Mouse (Mus musculus): ENCODE data around the gene Zfp568.
"Not testable (repeated sequence)": the region's sequence is repeated elsewhere in the genome, so short reads cannot be mapped to it uniquely, and the experiment has no call there.

Gene Zfp568
- long read RNA-seq, experiment 1, partial matches to known transcripts = 0 of 1 reads
- long read RNA-seq, experiment 1, other reads (novel, unspliced or antisense) = 1 of 1 reads
- long read RNA-seq, experiment 2, partial matches to known transcripts = 1 of 2 reads
- long read RNA-seq, experiment 2, other reads (novel, unspliced or antisense) = 1 of 2 reads

DNA sequence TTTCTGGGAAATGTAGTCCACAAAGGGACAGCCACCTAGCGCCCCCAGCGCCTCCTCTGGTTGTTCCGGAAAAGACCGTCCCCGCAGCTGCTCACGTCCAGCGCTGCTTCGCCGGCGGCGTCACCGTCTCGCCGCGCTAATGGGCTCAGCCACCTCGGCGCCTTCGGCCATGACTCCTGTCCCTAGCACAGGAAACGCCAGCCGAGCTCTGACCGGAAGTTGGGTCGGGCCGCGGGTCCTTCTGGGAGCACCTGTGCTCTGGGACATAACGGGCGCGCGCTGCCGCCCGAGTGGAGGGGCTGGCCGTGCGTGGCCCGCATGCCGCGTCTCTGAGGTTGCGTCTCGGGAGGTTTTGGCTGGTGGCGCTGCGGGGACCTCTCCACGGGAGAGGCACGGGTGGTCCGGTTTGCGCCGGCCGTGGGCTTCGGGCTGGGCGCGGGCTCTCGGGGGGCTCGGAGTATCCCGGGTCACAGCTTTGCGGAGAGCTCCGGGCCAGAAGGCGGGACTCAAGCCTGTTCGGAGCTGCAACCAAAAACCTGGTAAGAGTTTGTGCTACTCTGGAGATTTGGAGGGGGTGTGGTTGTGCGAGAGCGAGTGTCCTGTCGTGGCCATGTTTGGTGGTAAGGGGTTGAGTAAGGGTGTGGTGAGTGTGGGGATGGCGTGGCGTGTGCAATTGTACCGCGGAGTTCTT is at the start of gene Zfp568:
Gene Zfp568, plus strand, starts transcription at position 266 of the 691 bp plus-strand sequence.
- intact Hi-C loops (cut with DNase I) = no loop called here

GRCm38 (mm10) chr7:29938856-29939255 is 44.9 kb upstream of the Zfp568 start:
- intact Hi-C loops (cut with DNase I) = no loop called here

DNA sequence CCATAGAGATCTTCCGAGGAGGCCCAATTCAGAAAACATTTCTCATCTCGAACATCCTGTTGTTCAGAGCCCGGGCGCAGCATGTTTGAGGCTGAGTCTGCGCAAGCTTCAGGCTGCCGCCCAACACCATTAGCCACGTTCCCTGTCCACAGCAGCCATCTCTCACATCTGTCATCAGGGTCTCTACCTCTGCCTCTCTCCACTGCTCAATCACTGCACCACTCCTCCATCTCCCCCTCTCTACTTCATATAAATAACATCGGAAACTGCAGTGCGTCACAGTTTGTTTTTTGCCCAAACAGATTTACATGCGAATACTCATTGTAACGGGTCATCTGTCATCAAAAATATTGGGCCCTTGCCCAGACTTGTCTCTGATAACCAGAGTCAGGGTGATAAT is 42.7 kb upstream of the Zfp568 start:
- intact Hi-C loops (cut with DNase I) = no loop called here

DNA sequence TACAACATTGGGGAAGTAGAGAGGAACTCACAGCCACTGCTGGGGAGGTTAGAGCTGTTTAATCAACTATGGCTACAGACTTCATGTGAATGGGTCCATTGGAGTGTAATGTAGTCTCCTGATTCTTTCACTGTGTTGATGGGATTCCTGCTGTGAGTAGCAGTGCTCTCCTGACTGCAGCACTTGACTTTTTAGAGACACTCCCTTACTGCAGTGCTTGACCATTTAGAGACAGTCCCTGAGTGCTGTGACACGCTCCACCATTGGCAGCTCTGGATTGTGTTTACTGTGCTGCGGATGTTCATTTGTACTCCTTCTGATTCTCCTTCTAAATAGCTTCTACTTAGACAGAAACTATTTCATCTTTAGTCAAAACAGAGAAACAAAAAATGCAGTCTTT is 41.0 kb upstream of the Zfp568 start:
- intact Hi-C loops (cut with DNase I) = no loop called here

DNA sequence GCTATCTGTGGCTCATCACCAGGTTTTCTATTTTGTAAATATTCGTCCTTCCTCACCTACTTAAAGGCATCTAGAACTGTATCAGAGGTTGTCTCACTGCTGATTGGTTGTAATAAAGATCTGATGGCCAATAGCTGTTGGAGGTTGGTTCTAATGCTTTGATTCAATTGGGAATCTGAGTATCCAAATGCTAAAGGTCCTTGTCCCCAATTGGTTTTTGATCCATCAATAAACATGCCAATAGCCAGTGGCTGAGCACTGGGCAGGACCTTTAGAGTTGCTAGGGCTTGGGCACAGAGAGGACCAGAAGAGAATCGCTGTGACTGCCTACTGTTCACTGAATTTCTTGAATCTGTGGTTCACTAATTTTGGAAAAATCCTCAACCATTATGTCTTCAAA is 40.0 kb upstream of the Zfp568 start:
- intact Hi-C loops (cut with DNase I) = no loop called here

- intact Hi-C loops (cut with DNase I) = no loop called here
Observed at GRCm38 (mm10) chr7:29944201-29944600, 39.6 kb upstream of the Zfp568 start.

- intact Hi-C loops (cut with DNase I) = loop anchor here (10.0 kb wide), 1 partner anchor 212 kb away; the partner anchor contains the start of gene Zfp146
Observed at GRCm38 (mm10) chr7:29953086-29953485, 30.7 kb upstream of the Zfp568 start.

DNA sequence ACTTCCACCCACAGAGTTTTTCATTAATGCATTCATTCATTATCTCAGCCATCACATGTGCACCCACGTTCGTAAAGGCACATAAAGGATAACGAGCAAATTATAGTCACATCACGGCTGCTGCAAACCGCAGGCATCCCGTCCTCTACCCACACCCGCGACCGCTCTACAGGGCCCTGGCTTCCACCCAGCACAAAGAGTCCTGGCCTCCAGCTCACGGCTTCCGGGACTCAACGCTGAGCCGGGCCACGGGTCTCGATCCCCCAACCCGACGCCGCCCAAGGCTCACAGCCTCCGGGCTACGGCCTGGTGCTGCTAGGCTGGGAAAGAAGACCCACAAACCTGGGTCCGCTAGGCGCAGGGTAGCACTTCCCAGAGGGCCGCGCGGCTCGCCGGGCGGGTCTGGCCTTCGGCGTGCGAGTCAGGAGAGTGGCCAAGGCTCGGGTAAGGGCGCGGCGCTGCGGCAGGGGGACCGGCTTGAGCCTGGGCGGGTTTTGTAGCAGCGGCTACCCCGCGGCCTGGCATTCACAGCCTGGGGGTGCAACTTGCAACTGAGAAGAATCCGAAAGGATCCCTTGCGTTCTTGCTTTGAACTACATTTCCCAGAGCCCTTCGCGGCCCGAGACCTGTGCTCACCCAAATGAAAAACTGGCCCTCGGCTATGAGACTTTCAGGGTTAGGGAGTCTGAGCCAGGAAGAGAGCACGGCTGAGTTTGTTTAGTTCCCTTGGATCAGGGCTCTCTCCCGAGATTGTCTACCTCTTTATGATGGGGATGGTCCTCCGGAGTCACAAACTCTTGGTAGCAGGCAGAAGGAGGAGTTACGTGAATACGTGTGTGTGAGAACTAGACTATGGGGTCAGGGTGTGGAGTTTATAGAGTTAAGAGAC is 30.0 kb upstream of the Zfp568 start, which contains the start of gene Zfp74:
Gene Zfp74, minus strand, starts transcription at position 577 of the 889 bp plus-strand sequence.
- intact Hi-C loops (cut with DNase I) = loop anchor here (10.0 kb wide), 1 partner anchor 211 kb away; the partner anchor contains the start of gene Zfp146

- intact Hi-C loops (cut with DNase I) = loop anchor here (10.0 kb wide), 1 partner anchor 210 kb away; the partner anchor contains the start of gene Zfp146
Observed at GRCm38 (mm10) chr7:29954731-29955130, 29.0 kb upstream of the Zfp568 start.

GRCm38 (mm10) chr7:29956257-29956656 is 27.5 kb upstream of the Zfp568 start:
- intact Hi-C loops (cut with DNase I) = loop anchor here (10.0 kb wide), 1 partner anchor 209 kb away; the partner anchor contains the start of gene Zfp146

GRCm38 (mm10) chr7:29958125-29958724 is 25.5 kb upstream of the Zfp568 start:
- intact Hi-C loops (cut with DNase I) = loop anchor here (10.0 kb wide), 1 partner anchor 207 kb away; the partner anchor contains the start of gene Zfp146

- intact Hi-C loops (cut with DNase I) = loop anchor here (10.0 kb wide), 1 partner anchor 206 kb away; the partner anchor contains the start of gene Zfp146
Observed at GRCm38 (mm10) chr7:29959004-29959403, 24.8 kb upstream of the Zfp568 start.

DNA sequence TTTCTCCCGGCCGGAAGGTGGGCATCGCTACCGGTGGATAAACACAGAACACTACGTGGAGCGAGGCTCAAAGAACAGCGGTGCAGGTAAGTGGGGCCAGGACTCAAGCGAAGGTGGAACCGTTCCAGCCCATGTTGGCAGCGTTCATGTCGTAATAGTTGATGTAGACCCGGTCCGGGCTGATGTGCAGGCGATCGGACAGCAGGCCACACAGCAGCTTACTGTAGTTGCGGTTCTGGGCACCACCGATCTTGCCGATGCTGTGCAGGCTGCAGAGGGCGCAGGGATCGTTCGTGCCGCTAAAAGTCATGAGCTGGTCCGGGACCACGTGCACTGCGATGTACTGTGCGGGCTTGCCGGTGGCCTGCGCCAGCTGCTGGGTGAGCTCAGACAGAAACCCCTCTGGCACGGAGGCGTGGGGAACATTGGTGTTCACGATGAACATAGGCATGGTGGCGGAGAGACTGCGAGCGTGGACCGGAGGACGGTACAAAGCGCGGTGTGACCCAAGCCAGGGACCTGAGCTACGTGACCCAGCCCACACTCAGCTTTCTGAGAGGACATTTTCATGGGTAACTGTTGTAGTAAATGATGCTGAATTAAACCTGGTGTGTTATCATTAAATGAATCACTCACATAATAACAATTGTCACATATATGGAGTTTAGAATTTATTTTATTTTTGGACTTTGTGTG is 18.5 kb upstream of the Zfp568 start:
- intact Hi-C loops (cut with DNase I) = not testable (repeated sequence)

- intact Hi-C loops (cut with DNase I) = no loop called here
Observed at GRCm38 (mm10) chr7:29970686-29971085, 13.1 kb upstream of the Zfp568 start.

- intact Hi-C loops (cut with DNase I) = no loop called here
Observed at GRCm38 (mm10) chr7:29980761-29981160, 3.0 kb upstream of the Zfp568 start.

DNA sequence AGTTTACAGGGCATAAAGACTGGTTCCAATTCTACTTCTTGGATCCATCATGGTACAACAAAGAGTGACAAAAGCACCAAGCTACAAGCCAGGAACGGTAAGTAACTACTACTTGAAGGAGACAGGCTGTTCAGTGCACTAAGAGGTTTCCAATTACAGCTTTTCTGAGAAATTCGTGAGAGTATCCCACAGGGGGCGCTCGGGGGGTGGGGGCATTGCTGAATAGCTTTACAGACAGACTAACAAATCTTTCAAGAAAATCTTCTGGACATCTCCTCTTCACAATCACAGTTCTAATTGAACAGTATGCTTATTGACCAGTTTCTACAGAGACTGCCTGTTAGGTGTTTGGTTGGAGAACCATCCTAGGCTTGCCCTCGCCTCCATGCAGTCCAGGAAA is 2.3 kb upstream of the Zfp568 start:
- intact Hi-C loops (cut with DNase I) = no loop called here

DNA sequence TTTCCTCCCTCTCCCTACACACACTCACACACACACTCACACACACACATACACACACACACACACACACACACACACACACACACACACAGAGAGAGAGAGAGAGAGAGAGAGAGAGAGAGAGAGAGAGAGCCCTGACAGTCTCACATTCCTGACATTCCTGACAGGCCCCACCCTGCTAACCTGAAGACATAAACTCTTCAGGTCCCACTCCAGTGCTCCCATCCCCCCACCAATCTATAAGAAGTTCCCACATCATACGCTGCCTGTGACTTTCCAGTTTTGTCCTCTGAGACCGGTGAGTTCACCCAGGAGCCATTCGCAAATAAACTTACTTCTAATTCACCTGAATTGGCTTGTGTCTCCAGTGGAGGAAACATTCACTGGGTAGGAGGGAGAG is 1.9 kb upstream of the Zfp568 start:
- intact Hi-C loops (cut with DNase I) = no loop called here

DNA sequence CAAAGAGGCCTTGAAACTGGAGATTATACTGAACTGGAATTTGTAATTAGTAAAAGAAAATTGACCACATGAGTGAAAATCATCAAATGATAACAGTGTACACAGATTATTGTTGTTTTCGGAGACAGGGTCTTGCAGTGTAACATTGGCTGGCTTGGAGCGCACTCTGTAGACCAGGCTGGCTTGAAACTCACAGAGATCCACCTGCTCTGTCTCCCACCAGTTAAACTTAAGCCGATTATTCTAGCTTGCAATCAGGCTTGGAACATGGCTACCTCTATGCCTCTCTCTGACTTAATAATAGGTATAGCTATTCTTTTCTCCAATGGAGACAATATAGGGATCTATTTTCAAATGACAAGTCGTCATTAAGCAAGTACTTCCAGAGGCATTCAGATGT is 1.4 kb upstream of the Zfp568 start:
- intact Hi-C loops (cut with DNase I) = no loop called here

- intact Hi-C loops (cut with DNase I) = no loop called here
Observed at GRCm38 (mm10) chr7:29982931-29983330, 824 bp upstream of the Zfp568 start.

DNA sequence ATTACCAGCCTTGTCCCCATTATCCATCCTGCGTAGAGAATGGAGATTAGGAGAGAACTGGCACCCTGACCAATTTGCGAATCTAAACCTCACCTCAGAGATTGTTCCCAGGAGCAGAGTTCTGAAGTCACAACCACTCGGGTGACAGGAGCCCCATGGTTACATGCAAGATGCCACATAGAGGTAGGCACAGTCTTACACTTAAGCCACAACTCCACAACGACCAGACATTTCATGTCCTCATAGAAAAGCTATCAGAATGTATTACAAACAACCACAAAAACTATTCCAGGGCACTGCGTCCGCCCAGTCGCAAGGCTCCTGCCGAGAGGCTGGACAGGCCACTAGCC is 440 bp upstream of the Zfp568 start:
- intact Hi-C loops (cut with DNase I) = no loop called here

GRCm38 (mm10) chr7:29986101-29986500 is 2.3 kb downstream of the Zfp568 start:
- intact Hi-C loops (cut with DNase I) = no loop called here
